Mouse (Mus musculus) bone marrow, adult 2 months (tissue): ENCODE data around the gene Dock2.

Experiments used
- CTCF ChIP-seq: fragments of 200-500 bp; IDR thresholded peaks from 2 replicates; pipeline ENCODE4 v1.5.1; 2011; ENCODE audit warnings: low read length, control low read depth; ENCODE audit not compliant: control insufficient read depth, insufficient read depth
- POLR2A ChIP-seq: fragments of 200-500 bp; IDR thresholded peaks from 2 replicates; pipeline ENCODE4 v1.6.1; 2011; ENCODE audit warnings: low read depth, mild to moderate bottlenecking, control low read depth, low read length, borderline replicate concordance; ENCODE audit not compliant: control insufficient read depth

- TF ChIP-seq CTCF = no peak
- no peak for TF ChIP-seq POLR2A
Measured at GRCm38 (mm10) chr11:34315383-34315782, 468.3 kb downstream of the Dock2 start.
